Mouse (Mus musculus) urinary bladder, adult 18-20 months (tissue): ENCODE data around the gene Gm39566.
A peak's percentile ranks its signal among the peaks of the same experiment; 100 is the strongest.

Experiments
- DNase-seq, 2 experiments: peaks; one replicate each; pipeline ENCODE4 v3.0.0; 2022; ENCODE audit warnings: low spot score in 2 of 2, mixed read lengths in 2 of 2

Gene Gm39566

GRCm38 (mm10) chr11:69797924-69798323 lies 17.2 kb downstream of the Gm39566 start:
- no peak for DNase-seq

GRCm38 (mm10) chr11:69795983-69796435 lies 19.1 kb downstream of the Gm39566 start:
- DNase-seq, result no peak

DNA sequence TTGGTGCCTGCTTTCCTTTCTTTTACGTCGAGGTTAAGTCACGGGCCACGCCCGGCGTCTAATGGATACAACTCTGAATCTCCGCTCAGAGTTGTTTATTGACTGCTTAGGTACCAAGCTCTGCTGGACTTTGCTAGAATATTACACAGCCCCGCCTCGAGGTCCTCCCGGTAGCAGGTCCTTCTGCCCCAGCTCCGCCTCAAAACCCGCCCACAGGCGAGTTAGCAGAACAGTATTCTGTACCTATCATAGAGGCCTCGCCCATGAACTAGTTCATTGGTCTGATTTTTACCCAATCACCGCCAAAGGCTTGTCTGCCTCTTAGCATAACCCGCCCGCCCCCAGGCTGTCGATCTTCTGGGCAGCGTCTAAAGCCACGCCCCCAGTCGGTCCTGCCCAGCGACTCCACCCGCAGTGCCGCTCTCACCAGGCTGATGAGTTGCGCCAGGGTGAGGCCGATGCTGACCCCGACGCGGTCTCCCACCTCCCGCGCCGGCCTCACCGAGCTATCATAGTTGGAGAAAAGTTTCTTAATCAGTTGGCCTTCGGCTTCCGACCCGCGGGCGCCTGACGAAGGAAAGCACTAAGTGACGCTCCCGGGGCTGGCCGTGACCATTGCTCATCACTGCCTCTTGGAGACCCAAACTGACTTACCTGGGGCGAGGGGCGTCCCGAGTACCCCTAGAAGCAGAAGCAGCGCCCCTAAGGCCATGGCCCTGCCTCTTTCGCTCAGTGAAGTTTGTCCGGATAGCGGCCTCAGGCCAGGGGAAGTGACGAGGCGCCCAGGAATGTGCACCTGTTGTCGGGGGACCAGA lies 19.7 kb downstream of the Gm39566 start, which contains the start of gene Chrnb1:
Gene Chrnb1 (minus strand): TSS at position 776 of the 815 bp plus-strand sequence.
- peak; percentile 80 to 92 for DNase-seq

GRCm38 (mm10) chr11:69793429-69793828 lies 21.7 kb downstream of the Gm39566 start:
- no peak for DNase-seq

- no peak for DNase-seq
These were observed 23.7 kb downstream of the Gm39566 start for GRCm38 (mm10) chr11:69791420-69791819.

DNA sequence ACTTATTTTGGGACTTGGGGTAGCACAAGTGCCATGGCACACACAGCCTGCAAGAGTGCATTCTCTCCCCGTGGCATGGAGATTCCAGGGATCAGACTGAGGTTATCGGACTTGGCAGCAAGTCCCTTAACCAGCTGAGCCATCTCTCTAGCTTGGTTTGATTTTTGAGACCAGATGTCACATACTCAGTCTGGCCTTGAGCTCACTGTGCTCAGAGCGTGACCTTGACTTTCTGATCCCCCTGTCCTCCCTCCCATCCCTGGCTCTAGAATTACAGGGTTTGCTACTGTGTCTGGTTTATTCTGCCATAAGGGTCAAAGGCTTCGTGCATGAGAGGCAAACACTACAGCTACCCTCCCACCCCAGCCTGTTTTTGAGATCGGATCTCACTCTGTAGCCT lies 25.7 kb downstream of the Gm39566 start:
- no peak for DNase-seq

- DNase-seq, result no peak
These were observed 27.8 kb downstream of the Gm39566 start for GRCm38 (mm10) chr11:69787306-69787705.

GRCm38 (mm10) chr11:69784793-69785272 lies 30.3 kb downstream of the Gm39566 start:
- DNase-seq, result peak in 1 of 2 experiments; percentile 38

- DNase-seq, result no peak
These were observed 33.3 kb downstream of the Gm39566 start for GRCm38 (mm10) chr11:69781828-69782227.

GRCm38 (mm10) chr11:69778985-69779384 lies 36.1 kb downstream of the Gm39566 start:
- no peak for DNase-seq

GRCm38 (mm10) chr11:69778258-69778982 lies 36.7 kb downstream of the Gm39566 start:
- no peak for DNase-seq

DNA sequence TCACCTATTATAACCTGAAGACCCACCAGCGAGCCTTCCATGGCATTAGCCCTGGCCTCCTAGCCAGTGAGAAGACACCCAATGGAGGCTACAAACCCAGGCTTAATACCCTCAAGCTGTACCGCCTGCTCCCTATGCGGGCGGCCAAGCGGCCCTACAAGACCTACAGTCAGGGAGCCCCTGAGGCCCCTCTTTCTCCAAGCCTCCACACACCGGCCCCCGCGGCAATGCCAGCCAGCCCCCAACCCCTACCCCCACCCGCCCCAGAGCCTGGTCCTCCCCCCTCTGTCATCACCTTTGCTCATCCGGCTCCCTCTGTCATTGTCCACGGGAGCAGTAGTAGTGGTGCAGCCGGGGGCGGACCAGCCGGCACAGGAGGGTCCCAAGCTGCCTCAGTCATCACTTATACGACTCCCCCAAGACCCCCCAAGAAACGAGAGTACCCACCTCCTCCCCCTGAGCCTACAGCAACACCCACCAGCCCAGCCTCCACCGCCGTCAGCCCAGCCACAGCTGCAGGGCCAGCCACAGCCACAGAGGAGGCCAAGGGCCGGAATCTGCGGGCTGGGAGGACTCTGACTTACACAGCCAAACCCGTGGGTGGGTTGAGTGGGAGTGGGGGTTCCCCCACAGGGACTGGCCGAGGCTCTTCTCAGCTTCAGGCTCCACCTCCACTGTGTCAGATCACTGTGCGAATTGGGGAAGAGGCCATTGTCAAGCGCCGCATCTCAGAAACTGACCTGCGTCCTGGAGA lies 37.4 kb downstream of the Gm39566 start:
- DNase-seq, result no peak

- no peak for DNase-seq
These were observed 38.6 kb downstream of the Gm39566 start for GRCm38 (mm10) chr11:69776488-69776887.

GRCm38 (mm10) chr11:69775716-69776115 lies 39.4 kb downstream of the Gm39566 start:
- DNase-seq, result no peak

DNA sequence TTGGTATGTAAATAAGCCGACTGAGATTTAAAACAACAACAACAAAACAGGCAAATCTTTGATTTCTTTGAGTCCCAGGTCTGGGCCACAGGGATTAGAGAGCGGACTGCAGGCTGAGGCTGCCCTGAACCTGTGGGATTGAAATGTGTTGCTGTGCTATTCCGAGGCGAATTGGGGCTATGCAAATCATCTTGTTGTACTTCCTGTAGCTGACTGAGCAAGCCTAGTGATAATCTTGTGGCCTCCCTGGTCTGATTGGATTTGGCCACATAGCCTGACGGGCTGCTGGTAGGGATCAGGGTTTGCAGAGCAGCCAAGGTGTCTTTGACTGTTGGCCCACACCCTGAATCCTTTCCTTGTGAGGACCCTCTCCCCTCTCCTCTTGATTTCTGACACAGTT lies 40.1 kb downstream of the Gm39566 start:
- no peak for DNase-seq

GRCm38 (mm10) chr11:69767625-69767909 lies 47.5 kb downstream of the Gm39566 start:
- DNase-seq, result no peak

GRCm38 (mm10) chr11:69766872-69767624 lies 48.0 kb downstream of the Gm39566 start:
- DNase-seq, result peak in 1 of 2 experiments; percentile 12

DNA sequence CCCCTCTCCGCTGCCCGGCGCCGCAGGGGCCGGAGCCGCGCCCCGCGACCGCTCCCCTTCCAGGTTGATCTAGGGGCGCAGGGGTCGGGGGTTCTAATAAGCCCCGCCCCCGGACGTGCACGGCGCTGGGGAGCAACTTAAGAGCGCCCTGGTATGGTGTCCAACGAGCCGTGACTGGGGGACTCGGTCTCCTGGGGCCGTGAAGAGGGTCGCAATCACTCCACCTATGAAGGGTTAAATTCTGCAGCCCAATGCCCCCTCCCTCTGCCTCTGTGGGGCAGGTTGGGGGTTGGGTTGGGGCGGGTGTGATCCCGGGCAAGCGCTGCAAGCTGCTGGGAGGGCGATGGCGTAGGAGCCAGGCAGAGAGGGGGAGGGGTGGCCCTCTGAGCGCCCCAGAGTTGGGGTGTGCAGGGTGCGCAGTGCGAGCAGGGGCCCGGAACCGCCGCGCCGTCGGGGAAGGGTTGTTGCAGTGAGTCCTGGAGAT lies 48.9 kb downstream of the Gm39566 start:
- DNase-seq, result peak; percentile 64 to 72

GRCm38 (mm10) chr11:69765221-69766125 lies 49.6 kb downstream of the Gm39566 start, which contains the start of gene Zbtb4:
Zbtb4 (plus strand) TSS chr11:69765912.
- peak in 1 of 2 experiments; percentile 26 for DNase-seq

DNA sequence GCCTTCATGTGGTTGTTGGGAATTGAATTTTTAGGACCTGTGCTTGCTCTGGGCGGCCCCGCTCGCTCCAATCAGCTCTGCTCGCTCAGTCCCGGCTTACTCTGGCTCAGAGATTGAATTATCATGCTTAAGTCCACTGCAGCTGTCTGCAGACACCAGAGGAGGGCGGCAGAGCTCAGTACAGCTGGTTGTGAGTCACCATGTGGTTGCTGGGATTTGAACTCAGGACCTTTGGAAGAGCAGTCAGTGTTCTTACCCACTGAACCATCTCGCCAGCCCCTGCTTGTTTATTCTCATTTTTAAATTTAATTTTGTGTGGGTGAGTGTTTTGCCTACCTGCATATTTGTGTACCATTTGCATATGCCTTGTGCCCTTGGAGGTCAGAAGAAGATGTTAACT lies 51.5 kb downstream of the Gm39566 start:
- no peak for DNase-seq
